ENCODE assay signal across 8 mouse cellular contexts in genomic region chr8:71569366-71570290, GRCm38 (mm10). TPM values are rescaled to one million over a fixed set of nuclear protein-coding genes. Genes with fewer than 3 reads are reported as not detected.
DNase-seq lines count a peak whose midpoint lies in the region; ATAC-seq and TF ChIP-seq lines count a peak whose summit lies in the region.

No protein-coding gene starts in this region.

- peaks cover 31% of the 10 kb centered on the region for H3K27me3 ChIP-seq in forebrain, embryonic 12.5 days
- 0 out of 2 replicates have a peak, but pooled peaks cover 2% of the 10 kb centered on the region for H3K27me3 ChIP-seq in heart, embryonic 15.5 days
- H3K27me3 ChIP-seq in liver, adult 2 months (ENCODE audit: control insufficient read depth, insufficient read depth, low read length) = no peaks in the 10 kb centered on the region

- peak overlapping the region; percentile 43; the same call in 1 of the 2 replicates for H3K9ac ChIP-seq in forebrain, embryonic 12.5 days
- peak overlapping the region; percentile 60 for H3K9ac ChIP-seq in heart, embryonic 15.5 days
- H3K9ac ChIP-seq in liver, adult 2 months (ENCODE audit: low read depth, low read length) = peak overlapping the region; percentile 76

- peaks cover 39% of the 10 kb centered on the region for H3K4me1 ChIP-seq in forebrain, embryonic 12.5 days
- H3K4me1 ChIP-seq in heart, embryonic 15.5 days (replicated peaks) = peaks cover 44% of the 10 kb centered on the region
- H3K4me1 ChIP-seq in liver, adult 2 months (ENCODE audit: control insufficient read depth, insufficient read depth, low read length) = peaks cover 4% of the 10 kb centered on the region; the same call in 1 of the 2 replicates

- 0 out of 2 replicates have a peak, but pooled peaks cover 2% of the 10 kb centered on the region for H3K79me2 ChIP-seq in liver, adult 2 months (ENCODE audit: control insufficient read depth, insufficient read depth, low read length)

- H3K4me2 ChIP-seq in forebrain, embryonic 12.5 days = peak overlapping the region; percentile 88
- H3K4me2 ChIP-seq in heart, embryonic 15.5 days = peak overlapping the region; percentile 95

- DNase-seq in kidney, postnatal 10 days = peak; percentile 93
- DNase-seq in liver, adult 2 months (ENCODE audit: extremely low read depth, low read depth, low spot score) = peak; percentile 90
- DNase-seq in spleen, postnatal 36 days (ENCODE audit: low spot score in 2 of 2) = peak; percentile 77 to 84

- no peak for TF ChIP-seq CTCF in liver, adult 2 months (IDR thresholded peaks at IDR 0.05; ENCODE audit: low read depth, low read length)

- 0 out of 2 replicates have a peak, but pooled peaks have one; percentile 32 for TF ChIP-seq POLR2A in liver, adult 2 months (IDR thresholded peaks at IDR 0.05; ENCODE audit: extremely low read depth, insufficient read depth, low read length)

- no peaks in the 10 kb centered on the region for H3K9me3 ChIP-seq in forebrain, embryonic 12.5 days
- no peaks in the 10 kb centered on the region for H3K9me3 ChIP-seq in heart, embryonic 15.5 days (replicated peaks)

- H3K36me3 ChIP-seq in forebrain, embryonic 12.5 days (replicated peaks) = no peaks in the 10 kb centered on the region
- H3K36me3 ChIP-seq in heart, embryonic 15.5 days = no peaks in the 10 kb centered on the region
- no peaks in the 10 kb centered on the region for H3K36me3 ChIP-seq in liver, adult 2 months (ENCODE audit: control insufficient read depth, insufficient read depth, low read length)

- under 1% methylated on average over 51 of the region's 51 CpGs for WGBS in forebrain, embryonic 12.5 days
- under 1% methylated on average over 51 of the region's 51 CpGs for WGBS in heart, embryonic 15.5 days
- 4% methylated on average over 51 of the region's 51 CpGs for WGBS in liver, adult 2 months

- ATAC-seq in CD4-positive, CD25-positive, alpha-beta regulatory T cell, adult 4 months = peak; percentile 50
- peak; percentile 77 for ATAC-seq in cerebellum, adult (ENCODE audit: insufficient number of reproducible peaks, low FRiP score, low TSS enrichment)
- ATAC-seq in forebrain, embryonic 12.5 days (ENCODE audit: low FRiP score) = peak; percentile 81
- ATAC-seq in heart, embryonic 15.5 days (replicated peaks; ENCODE audit: insufficient number of reproducible peaks, insufficient read depth, low FRiP score, low read depth) = peak; percentile 74
- ATAC-seq in monocyte, adult 5-6 weeks (replicated peaks; ENCODE audit: insufficient number of reproducible peaks, low FRiP score, low TSS enrichment, poor library complexity, severe bottlenecking) = peak; percentile 52

- peak overlapping the region; percentile 47 for H3K4me3 ChIP-seq in forebrain, embryonic 12.5 days (replicated peaks)
- H3K4me3 ChIP-seq in heart, embryonic 15.5 days = peak overlapping the region; percentile 70
- H3K4me3 ChIP-seq in liver, adult 2 months (ENCODE audit: insufficient read depth, low read depth, low read length) = peak overlapping the region; percentile 67

- peak overlapping the region; percentile 75 for H3K27ac ChIP-seq in forebrain, embryonic 12.5 days
- H3K27ac ChIP-seq in heart, embryonic 15.5 days = peak overlapping the region; percentile 78
- peak overlapping the region; percentile 82 for H3K27ac ChIP-seq in liver, adult 2 months (replicated peaks; ENCODE audit: insufficient read depth, low read depth, low read length)

RNA-seq across cellular contexts. Expression of gene Slc27a1, which starts 0.9 kb away (rescaled TPM):
- polyA plus RNA-seq in CD4-positive, CD25-positive, alpha-beta regulatory T cell, adult 4 months (2017; shearing (Covaris generic)) = 10 to 100 TPM in 1 of 2 experiments, 1 to 10 TPM in 1; 3.4 to 13.6 TPM
- 44.6 and 45.2 TPM in 2 replicates for polyA plus RNA-seq in forebrain, embryonic 12.5 days (2016; fragmentation: Nextera tagmentation; extraction: Ambion mirVana)
- 18.8 and 27.8 TPM in 2 replicates for polyA plus RNA-seq in heart, embryonic 15.5 days (2015; fragmentation: Nextera tagmentation; extraction: Ambion mirVana)
- total RNA-seq in liver, adult 2 months (2014; rRNA removed) = 6.8 and 7.2 TPM in 2 replicates
- polyA plus RNA-seq in liver, adult 2 months (2012; rRNA removed) = 12.5 and 15.7 TPM in 2 replicates
- 0.53 to 1.2 TPM (median 0.76 TPM) in 3 replicates for total RNA-seq in monocyte, adult 5-6 weeks (2017)

RNA-seq across cellular contexts. Expression of gene Nxnl1, which starts 3.2 kb away (rescaled TPM):
- not detected for polyA plus RNA-seq in CD4-positive, CD25-positive, alpha-beta regulatory T cell, adult 4 months (2017; shearing (Covaris generic))
- polyA plus RNA-seq in forebrain, embryonic 12.5 days (2016; fragmentation: Nextera tagmentation; extraction: Ambion mirVana) = not detected in 2 replicates
- 0.08 TPM in 1 of 2 replicates, not detected in the other for polyA plus RNA-seq in heart, embryonic 15.5 days (2015; fragmentation: Nextera tagmentation; extraction: Ambion mirVana)
- not detected in 2 replicates for total RNA-seq in liver, adult 2 months (2014; rRNA removed)
- not detected in 2 replicates for polyA plus RNA-seq in liver, adult 2 months (2012; rRNA removed)
- total RNA-seq in monocyte, adult 5-6 weeks (2017) = not detected in 3 replicates

RNA-seq across cellular contexts. Expression of gene Tmem221, which starts 11.0 kb away (rescaled TPM):
- under 1 TPM in 1 of 2 experiments, not detected in 1; 0.79 TPM for polyA plus RNA-seq in CD4-positive, CD25-positive, alpha-beta regulatory T cell, adult 4 months (2017; shearing (Covaris generic))
- 0.19 TPM in 1 of 2 replicates, not detected in the other for polyA plus RNA-seq in forebrain, embryonic 12.5 days (2016; fragmentation: Nextera tagmentation; extraction: Ambion mirVana)
- polyA plus RNA-seq in heart, embryonic 15.5 days (2015; fragmentation: Nextera tagmentation; extraction: Ambion mirVana) = 0.42 and 1.1 TPM in 2 replicates
- 0.46 and 0.47 TPM in 2 replicates for total RNA-seq in liver, adult 2 months (2014; rRNA removed)
- polyA plus RNA-seq in liver, adult 2 months (2012; rRNA removed) = 0.14 and 0.55 TPM in 2 replicates
- total RNA-seq in monocyte, adult 5-6 weeks (2017) = 0.29 TPM in 1 of 3 replicates, not detected in the others

RNA-seq across cellular contexts. Expression of gene Pgls, which starts 22.3 kb away (rescaled TPM):
- polyA plus RNA-seq in CD4-positive, CD25-positive, alpha-beta regulatory T cell, adult 4 months (2017; shearing (Covaris generic)) = 10 to 100 TPM; 51.5 to 53.4 TPM
- polyA plus RNA-seq in forebrain, embryonic 12.5 days (2016; fragmentation: Nextera tagmentation; extraction: Ambion mirVana) = 199 and 208 TPM in 2 replicates
- 159 and 171 TPM in 2 replicates for polyA plus RNA-seq in heart, embryonic 15.5 days (2015; fragmentation: Nextera tagmentation; extraction: Ambion mirVana)
- 111 and 113 TPM in 2 replicates for total RNA-seq in liver, adult 2 months (2014; rRNA removed)
- 119 and 124 TPM in 2 replicates for polyA plus RNA-seq in liver, adult 2 months (2012; rRNA removed)
- 31.2 to 49.8 TPM (median 36.8 TPM) in 3 replicates for total RNA-seq in monocyte, adult 5-6 weeks (2017)

RNA-seq across cellular contexts. Expression of gene Mvb12a, which starts 26.9 kb away (rescaled TPM):
- 10 to 100 TPM; 45.1 to 58.2 TPM for polyA plus RNA-seq in CD4-positive, CD25-positive, alpha-beta regulatory T cell, adult 4 months (2017; shearing (Covaris generic))
- polyA plus RNA-seq in forebrain, embryonic 12.5 days (2016; fragmentation: Nextera tagmentation; extraction: Ambion mirVana) = 48.1 and 52.1 TPM in 2 replicates
- 51.1 and 65.2 TPM in 2 replicates for polyA plus RNA-seq in heart, embryonic 15.5 days (2015; fragmentation: Nextera tagmentation; extraction: Ambion mirVana)
- 98.9 and 105 TPM in 2 replicates for total RNA-seq in liver, adult 2 months (2014; rRNA removed)
- polyA plus RNA-seq in liver, adult 2 months (2012; rRNA removed) = 164 and 165 TPM in 2 replicates
- 13.9 to 34.3 TPM (median 20.5 TPM) in 3 replicates for total RNA-seq in monocyte, adult 5-6 weeks (2017)

Comparison
In these comparisons a context has a peak if more than half of its experiments do, and no peak if none do; other contexts are left out.
1. Peak in every context shown above with its lines: DNase-seq, ATAC-seq, H3K4me3 ChIP-seq and H3K27ac ChIP-seq.